Mouse (Mus musculus): ENCODE data around the gene Sfpq.
A peak's percentile ranks its signal among the peaks of the same experiment; 100 is the strongest.
"Not testable (repeated sequence)": the region's sequence is repeated elsewhere in the genome, so short reads cannot be mapped to it uniquely, and the experiment has no call there.

The Sfpq gene

DNA sequence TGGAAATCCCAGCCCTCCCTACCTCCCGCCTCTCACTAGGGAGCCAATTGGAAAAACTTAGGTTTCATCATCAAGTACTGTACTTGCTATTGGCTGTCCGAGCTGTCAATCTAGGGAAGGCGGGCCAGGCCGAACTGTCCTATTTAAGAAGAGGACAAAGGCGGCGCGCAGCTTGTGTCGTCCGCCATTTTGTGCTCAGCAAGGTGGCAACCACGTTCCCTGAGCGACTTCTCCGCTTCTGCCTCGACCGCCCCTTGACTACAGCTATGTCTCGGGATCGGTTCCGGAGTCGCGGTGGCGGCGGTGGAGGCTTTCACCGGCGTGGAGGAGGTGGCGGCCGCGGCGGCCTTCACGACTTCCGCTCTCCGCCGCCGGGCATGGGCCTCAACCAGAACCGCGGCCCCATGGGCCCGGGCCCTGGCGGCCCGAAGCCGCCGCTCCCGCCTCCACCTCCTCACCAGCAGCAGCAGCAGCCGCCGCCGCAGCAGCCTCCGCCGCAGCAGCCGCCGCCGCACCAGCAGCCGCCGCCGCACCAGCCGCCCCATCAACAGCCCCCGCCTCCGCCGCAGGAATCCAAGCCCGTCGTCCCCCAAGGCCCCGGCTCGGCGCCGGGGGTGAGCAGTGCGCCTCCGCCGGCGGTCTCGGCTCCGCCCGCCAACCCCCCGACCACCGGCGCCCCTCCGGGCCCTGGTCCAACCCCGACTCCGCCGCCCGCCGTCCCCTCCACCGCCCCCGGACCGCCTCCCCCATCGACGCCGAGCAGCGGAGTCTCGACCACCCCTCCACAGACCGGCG is at the start of gene Sfpq:
Gene Sfpq, plus strand, starts transcription at position 174 of the 795 bp plus-strand sequence.
- peak; percentile 99 for DNase-seq (ENCODE audit: low spot score)

DNA sequence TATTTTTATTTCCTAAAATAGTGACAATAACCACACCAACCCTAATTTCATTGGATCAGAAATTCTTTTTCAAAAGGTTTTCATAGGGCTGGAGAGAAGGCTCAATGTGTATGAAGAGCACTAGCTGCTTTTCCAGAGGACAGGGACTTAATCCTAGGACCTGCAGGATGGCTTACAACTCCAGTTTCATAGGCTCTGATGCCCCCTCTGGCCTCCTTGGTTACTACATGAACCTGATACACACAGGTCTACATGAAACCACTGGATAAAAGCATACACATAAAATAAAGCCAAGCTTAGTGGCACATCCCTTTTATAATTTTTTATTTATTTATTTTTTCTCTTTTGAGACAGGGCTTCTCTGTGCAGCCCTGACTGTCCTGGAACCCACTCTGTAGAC is 43.7 kb upstream of the Sfpq start:
- peak; percentile 35 for DNase-seq (ENCODE audit: low spot score)

DNA sequence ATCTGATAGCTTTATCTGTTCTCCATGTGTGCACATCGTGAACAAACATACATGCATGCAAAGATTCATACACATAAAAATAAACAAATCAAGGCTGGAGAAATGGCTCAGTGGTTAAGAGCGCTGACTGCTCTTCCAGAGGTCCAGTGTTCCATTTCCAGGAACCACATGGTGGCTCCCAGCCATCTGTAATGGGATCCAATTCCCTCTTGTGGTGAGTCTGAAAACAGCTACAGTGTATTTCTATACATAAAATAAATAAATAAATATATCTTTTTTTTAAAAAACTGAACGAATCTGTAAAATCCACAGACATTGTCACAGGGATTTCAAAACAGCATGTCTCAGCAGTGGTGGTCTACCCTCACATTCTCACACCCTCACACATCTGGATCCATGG is 42.4 kb upstream of the Sfpq start:
- DNase-seq (ENCODE audit: low spot score) = no peak

DNA sequence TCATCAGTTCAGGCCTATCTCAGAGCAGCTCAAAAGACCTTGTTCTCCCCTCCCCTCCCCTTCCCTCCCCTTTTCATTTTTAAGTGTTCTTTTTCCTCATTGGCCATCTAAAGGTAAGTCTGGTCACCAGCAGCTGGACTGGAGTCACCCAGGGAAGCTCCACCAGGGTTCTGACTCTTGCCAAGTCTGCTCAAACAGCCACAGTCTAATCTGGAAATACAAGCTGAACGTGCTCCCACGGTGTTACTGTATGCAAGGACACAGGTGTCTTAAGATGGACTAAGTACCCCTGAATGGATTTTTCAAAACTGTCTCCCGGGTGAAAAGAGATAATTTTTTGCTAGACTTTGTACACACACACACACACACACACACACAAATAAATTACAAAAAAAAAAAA is 37.8 kb upstream of the Sfpq start:
- DNase-seq (ENCODE audit: low spot score) = no peak

DNA sequence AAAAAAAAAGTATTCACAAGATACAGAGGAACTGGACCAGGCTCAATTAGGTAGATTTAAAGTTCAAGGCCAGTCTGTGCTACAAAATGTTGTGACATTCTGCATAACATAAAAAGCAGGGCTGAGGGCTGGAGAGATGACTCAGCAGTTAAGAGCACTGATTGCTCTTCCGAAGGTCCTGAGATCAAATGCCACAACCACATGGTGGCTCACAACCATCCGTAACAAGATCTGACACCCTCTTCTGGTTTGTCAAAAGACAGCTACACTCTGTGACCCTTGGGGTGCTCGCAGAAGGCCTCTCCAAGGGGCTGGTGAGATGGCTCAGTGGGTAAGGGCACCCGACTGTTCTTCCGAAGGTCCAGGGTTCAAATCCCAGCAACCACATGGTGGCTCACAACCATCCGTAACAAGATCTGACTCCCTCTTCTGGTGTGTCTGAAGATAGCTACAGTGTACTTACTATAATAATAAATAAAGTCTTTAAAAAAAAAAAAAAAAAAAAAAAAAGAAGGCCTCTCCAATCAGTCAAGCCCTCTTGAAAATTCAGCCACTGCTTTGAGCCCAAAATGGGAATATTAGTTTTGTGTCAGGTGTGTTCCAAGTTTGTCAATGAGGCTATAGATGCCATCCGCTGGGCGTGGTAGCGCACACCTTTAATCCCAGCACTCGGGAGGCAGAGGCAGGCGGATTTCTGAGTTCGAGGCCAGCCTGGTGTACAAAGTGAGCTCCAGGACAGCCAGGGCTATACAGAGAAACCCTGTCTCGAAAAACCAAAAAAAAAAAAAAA is 37.2 kb upstream of the Sfpq start:
- not testable (repeated sequence) for DNase-seq (ENCODE audit: low spot score)

DNA sequence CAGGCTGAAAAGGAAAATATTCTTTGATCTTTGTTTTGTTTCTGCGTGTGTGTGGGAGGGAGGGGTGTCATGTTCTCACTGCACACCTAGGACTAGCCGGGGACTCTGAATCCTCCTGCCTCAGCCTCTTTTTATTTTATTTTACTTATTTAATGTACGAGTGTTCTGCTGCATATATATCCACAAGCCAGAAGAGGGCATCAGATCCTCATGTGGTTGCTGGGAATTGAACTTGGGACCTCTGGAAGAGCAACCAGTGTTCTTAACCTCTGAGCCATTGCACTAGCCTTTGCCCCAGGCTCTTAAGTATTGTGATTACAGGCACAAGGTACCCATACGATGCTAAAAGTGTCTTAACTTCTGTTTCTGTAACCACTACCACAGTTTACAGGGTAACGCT is 34.4 kb upstream of the Sfpq start:
- DNase-seq (ENCODE audit: low spot score) = no peak

DNA sequence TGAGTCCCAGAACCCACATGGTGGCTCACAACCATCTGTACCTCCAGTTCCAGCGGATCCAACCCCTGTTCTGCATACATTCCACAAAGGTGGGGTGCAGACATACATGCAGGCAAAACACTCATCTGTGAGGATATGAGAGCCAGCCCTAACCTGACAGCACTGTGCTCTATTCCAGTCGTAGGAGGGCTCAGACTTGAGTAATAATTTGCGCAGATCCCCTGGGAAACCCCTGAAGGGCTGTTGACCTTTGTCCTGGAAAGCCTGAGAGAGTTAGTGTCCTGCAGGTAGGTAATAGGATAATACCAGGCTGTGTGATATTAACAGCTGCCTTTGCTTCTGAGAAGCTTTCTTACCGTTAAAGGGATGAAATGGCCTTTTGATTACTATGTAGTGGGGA is 32.6 kb upstream of the Sfpq start:
- no peak for DNase-seq (ENCODE audit: low spot score)

DNA sequence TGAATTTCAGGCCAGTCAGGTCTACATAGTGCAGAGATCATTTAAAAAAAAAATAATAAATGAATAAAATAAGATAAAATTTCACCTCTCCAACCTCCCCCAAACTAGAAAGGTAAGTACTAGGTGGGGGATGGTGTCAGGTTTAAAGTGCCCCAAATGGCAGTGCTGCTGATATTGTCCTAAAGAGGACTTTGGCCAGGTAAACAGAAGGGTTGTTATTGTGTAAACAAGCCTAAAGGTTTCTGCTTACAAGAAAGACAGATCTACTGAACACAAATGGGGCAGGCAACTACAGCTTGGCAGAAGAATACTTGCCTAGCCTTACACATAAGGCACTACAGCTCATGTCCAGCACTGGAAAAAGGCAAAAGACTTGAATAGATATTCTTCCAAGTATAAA is 30.6 kb upstream of the Sfpq start:
- DNase-seq (ENCODE audit: low spot score) = no peak

DNA sequence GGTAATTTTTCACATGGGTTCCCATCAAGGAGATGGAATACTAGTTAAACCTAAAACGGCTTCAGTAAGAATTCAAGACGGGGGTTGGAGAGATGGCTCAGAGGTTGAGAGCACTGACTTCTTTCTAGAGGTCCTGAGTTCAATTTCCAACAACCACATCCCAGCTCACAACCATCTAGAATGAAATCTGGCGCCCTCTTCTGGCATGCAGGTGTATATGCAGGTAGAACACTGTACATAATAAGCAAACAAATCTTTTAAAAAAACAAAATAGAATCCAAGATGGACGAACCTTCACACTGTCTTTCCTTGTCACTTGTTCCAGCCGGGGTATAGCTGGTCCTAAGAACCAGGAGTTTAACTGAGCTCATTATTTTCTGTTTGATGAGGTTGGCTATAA is 28.8 kb upstream of the Sfpq start:
- no peak for DNase-seq (ENCODE audit: low spot score)

DNA sequence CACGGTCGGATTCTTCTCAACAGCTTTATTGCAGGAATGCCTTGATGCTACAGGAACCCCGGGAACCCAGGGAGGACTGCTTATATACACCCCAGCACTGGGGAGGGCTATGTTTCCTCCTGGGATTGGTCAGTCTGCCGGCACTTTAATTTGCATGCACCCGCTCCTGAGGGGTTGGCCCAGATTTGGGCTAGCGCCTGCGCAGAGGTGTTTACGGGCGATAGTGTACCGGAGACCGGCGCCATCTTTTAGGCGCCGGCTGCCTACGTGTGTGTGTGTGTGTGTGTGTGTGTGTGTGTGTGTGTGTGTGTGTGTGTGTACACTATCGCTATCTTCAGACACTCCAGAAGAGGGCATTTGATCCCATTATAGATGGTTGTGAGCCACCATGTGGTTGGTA is 21.8 kb upstream of the Sfpq start:
- not testable (repeated sequence) for DNase-seq (ENCODE audit: low spot score)

DNA sequence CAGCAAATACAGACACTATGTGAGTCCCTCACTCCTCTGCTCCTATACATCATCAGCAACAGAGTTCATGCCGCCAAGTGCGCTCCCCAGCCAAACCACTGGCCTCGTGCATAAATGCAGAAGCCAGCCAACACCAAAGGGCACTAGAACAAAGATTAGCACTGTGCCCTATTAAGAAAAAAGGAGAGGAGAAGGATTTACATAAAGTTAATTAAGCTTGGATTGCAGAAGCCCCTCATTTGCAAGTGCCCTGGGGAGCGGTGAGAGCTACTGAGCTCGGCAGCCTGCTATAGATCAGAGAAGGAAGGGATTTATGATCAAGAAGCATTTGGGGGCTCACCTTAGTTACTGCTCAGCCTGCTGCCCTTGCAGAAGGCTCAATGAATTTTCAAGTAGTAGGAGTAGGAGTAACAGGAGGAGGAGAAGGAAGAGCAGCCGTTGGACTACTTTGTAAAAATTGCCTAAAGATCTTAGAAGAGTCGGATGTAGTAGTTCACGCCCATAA is 20.5 kb upstream of the Sfpq start:
- DNase-seq (ENCODE audit: low spot score) = no peak

DNA sequence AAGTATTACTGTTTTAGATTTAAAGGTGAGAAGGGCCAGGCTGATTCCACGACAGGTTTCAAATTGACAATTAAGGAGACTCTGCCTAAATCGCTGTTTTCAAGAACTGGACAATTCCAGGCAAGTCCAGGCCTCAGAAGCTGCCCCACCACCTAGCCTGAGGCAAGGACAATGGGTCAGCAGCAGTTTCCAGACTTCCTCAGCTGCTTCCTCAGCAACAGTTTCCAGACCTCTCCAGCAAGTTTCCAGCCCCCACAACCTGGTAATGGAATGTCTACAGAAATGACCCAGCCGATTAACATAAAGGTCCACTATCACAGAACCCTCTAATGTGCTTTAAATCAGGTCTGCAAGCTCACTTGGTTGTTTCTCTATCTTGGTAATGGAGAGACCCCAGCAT is 16.7 kb upstream of the Sfpq start:
- DNase-seq (ENCODE audit: low spot score) = no peak

DNA sequence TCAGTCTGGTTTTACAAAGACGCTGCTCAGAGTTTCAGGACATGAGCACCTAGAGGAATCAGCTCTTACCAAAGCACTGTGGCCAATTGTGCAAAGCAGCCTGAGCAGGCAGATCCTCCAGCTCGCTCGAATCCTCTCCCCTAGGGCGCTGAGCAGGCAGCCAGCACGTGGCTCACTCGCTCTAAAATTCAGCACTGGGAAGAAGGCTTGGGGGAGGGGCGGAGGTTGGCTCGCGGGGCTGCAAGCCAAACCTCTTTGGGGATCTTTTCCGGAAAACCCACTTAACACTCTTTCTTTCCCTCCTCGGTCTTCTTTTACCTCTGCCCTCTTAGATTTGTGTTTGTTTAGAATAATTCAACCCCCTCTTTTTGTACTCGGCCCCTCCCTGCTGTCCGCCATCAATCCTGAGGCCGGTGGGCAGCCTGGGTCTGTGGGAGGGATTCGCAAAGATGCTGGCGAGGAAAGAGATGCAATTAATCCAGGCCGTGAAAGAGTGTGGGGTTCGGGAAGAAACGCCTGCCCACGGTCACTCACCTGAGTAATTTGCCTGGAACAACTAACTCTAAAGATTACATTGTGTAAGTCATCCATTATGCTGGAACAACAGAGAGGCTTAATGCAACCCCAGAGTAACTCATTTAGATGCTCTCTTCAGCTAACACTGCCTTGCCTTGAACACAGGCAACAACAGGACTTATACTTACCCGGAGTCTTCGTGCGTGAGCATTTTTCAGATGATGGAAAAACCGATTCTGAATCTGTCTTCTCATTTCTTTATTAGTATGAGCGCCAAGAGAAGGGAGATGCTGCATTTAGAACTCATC is 15.8 kb upstream of the Sfpq start:
- no peak for DNase-seq (ENCODE audit: low spot score)

DNA sequence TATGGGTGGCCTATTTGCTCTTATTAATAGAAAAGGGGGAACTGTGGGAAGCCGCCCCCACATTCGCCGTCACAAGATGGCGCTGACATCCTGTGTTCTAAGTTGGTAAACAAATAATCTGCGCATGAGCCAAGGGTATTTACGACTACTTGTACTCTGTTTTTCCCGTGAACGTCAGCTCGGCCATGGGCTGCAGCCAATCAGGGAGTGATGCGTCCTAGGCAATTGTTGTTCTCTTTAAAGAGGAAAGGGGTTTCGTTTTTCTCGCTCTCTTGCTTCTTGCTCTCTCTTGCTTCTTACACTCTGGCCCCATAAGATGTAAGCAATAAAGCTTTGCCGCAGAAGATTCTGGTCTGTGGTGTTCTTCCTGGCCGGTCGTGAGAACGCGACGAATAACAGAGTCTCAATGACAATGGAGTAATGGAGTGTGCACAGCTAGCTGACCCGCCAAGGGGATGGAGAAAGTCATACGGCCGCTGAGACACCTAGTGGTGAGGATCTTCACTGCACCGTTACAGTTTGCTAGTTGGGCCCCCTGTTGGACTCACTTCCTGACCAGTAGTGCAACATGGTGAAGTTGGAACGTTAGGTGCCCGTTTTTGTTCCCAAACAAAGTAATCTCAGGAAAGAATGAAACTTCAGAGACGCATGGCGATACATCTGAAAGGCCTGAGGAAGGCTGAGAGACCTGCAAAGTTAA is 5.7 kb upstream of the Sfpq start:
- DNase-seq (ENCODE audit: low spot score) = peak; percentile 89

DNA sequence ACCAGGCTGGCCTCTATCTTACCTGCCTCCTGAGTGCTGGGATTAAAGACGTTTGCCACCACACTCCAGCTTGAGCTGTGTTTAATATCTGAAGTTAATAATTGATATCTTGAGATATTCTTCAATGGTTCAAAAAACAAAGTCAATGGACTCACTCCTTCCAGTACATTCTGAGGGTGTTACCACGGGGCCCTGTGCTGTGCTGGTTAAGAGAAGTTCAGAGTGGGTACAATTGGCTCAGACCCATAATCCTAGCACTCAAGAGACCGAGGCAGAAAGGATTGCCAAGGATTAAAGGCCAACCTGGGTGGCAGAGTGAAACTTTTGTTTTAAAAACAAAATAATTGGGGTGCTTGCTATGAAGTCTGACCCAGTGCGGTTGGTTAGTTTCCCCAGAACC is 4.8 kb upstream of the Sfpq start:
- DNase-seq (ENCODE audit: low spot score) = no peak

DNA sequence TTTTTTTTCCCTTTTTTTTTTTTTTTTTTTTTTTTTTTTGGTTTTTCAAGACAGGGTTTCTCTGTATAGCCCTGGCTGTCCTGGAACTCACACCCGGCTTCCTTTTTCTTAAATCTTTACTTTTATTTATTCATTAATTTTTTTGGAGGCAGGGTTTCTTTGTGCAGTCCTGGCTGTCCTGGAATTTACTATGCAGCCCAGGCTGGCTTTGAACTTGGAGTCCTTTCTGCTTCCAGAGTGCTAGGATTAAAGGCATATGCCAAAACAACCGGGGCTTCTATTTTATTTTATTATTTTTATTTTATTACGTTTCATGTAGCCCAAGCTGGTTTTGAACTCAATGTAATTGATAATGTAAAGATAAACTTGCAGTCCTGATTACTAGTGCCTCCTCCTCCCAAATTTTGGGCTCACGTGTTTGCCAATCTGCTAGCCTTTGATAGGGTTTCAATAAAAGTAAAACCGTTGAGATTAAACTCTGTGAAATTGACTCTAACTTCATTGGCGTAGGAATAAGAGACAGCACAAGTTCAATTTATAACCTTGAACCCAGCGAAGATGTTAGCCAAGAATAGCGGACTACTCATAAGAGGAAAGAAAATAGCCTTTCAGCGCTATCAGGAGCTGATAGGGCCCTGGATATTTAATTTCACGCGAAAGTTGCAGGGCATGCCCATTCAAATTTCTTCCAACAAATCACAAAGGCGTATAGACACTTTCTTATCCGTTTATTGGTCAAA is 543 bp upstream of the Sfpq start:
- DNase-seq (ENCODE audit: low spot score) = no peak

DNA sequence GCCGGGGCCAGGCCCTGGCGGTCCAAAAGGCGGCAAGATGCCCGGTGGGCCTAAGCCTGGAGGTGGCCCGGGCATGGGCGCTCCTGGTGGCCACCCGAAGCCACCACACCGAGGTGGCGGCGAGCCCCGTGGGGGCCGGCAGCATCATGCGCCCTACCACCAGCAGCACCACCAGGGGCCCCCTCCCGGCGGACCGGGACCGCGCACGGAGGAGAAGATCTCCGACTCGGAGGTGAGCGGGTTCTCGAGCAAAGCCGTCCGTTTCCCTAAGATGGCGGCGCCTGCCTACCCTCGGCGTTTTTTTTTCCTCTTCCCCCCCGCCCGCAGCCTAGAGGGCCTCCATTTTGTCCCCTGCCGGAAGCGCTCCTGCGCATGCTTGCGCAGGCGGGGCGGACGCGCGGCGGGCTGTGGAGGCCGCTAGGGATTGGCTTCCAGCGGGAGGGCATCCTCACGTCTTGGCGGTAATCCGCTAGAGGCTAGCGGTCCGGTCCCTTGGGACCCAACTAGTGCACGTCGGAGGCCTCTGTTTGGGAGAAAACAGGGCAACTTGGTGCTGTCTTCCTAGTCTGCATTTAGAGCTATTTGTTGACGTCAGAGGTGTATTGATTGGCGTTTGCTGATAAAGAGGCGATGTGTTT is 984 bp downstream of the Sfpq start:
- DNase-seq (ENCODE audit: low spot score) = peak; percentile 92

DNA sequence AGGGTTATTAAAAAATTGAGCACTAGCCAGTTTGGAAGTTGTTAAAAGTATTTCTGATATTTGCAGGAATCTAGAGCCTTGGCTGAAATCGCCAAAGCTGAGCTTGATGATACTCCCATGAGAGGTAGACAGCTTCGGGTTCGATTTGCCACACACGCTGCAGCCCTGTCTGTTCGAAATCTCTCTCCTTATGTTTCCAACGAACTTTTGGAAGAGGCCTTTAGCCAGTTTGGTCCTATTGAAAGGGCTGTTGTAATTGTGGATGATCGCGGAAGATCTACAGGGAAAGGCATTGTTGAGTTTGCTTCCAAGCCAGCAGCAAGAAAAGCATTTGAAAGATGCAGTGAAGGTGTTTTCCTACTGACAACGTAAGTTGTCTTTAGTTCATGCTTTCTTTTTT is 2.1 kb downstream of the Sfpq start:
- no peak for DNase-seq (ENCODE audit: low spot score)

DNA sequence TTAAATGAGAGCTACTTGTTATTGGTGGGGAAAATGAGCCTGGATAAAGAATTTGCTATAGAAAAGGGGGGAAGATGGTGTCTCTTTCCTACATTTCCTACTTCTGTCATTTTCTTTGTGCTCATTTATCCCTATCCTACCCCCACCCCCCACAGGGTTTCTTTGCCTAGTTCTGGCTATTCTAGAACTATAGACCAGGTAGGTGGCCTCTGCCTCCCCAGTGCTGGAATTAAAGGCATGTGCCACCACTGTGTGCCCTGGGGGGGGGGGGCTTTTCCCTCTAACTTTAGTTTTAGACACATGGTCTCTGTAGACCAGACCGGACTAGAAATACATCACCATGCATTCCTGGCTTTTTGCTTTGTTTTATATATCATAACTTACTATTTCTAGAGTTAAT is 3.1 kb downstream of the Sfpq start:
- DNase-seq (ENCODE audit: low spot score) = no peak

DNA sequence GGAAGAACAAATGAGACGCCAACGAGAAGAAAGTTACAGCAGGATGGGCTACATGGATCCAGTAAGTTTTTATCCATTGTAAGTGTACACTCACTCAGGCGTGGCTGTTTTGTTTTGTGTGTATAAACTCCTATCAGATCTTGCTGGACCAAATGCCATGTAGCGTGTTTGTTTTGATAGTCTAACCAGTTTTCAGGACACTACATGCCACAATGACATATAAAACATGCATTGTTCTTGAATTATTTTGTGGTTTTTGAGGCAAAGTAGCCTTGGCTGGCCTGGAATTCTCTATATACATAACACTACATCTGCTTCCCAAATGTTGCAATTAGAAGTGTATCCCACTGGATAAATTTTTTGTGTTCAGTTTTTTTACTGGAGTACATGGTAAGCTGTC is 5.7 kb downstream of the Sfpq start:
- no peak for DNase-seq (ENCODE audit: low spot score)

Data from lung, postnatal 25 days (tissue).